Mouse (Mus musculus) cerebral cortex, adult 2 months (tissue): ENCODE measurements around the gene Gata5.

Experiments
- WGBS: fragments of 180-500 bp; shearing (Covaris S2); methylation state at CpG from one replicate; pipeline ENCODE4 v1.1.7; 2018; 5-methylcytosine and 5-hydroxymethylcytosine counted together

Gene Gata5

DNA sequence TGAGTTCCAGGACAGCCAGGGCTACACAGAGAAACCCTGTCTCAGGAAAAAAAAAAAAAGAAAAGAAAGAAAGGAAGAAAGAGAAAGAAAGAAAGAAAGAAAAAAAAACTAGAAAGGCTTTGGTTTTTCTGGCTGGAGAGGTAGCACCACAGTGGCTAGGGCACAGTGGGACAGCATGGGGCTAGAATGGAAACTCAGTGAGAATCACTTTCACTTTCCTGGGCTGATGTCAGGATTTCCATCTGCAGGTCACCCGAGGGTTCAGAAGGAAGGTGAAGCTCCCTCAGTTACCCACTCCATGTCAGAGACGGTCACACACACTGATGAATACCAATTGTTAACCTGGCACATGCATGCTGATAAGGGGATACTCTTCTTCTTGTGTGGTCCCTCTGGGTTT, 26.8 kb downstream of the Gata5 start:
- WGBS, result 80% methylated on average over 2 of the region's 2 CpGs

DNA sequence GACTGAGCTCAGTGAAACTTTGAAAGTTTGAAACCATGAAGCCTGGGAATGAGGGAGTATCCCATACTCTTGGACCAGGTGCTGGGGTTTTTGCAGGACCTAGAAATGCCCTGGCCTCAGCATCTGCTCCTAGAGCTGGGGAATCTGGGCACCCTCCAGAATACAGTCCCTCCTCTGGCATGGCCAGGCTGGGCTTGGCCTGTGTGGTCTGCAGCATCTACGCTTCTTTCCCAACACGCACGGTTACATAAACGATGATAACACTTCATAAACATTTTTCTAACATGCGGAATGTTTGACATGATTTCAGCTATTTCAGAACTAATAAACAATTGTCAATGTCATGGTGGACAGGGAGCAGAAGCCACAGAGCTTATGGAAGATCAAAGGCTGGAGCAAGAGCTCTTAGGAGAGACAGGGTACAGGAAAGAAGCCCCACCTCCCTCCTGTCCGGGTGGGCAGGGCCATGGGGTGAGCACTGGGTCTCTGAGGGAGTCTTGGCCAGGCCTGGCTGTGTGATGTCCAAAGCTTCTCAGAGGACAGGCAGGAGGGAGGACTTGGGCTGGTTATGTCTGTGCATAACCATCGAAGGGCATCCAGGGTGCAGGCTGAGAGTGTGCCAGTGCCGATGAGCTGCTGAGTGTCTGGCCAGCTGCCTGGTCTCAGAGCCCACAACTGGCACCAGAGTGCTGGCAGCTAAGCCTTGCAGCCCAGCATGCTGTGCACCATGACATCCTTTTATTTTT, 27.9 kb downstream of the Gata5 start:
- 73% methylated on average over 8 of the region's 8 CpGs for WGBS

DNA sequence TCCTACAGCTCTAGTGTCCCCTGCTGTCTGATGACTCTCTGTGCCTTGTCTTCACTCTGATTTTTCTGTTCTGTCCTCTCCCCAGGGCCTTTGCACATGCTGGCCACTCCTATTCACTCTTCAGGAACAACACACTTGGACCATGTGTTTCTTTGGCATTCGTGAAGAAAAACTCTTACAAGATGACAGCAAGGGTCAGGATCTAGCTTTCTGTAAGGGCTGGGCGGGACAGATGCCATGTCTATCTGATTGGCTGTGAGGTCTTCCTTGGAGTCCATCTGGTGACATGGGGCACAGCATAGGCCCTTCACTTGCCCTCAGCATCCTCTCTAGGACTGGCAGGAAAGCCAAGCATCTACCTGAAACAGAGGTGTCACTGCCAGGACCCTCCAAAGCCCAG, 28.5 kb downstream of the Gata5 start:
- 81% methylated on average over 2 of the region's 2 CpGs for WGBS

- WGBS, result 91% methylated on average over 3 of the region's 3 CpGs
These were observed 29.0 kb downstream of the Gata5 start for GRCm38 (mm10) chr2:180305490-180305889.

DNA sequence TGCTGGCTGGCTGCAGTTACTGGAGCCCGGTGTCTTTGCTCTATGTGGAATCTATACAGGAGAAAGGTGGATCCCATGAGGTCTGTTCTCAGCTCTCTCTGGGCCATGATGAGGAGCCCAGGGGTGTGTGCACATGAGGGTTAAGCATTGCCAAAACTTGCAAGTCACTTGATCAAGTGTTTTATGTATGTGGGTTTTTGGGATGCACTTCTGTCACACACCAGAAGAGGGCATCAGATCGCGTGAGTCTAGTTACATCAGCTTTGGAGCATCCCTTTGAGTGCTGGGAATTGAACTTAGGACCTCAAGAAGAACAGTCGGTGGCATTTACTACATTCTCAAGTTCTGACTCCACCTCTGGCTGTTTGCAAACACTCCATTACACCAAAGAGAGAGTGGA, 29.9 kb downstream of the Gata5 start:
- WGBS, result 63% methylated on average over 4 of the region's 4 CpGs

- WGBS, result 91% methylated on average over 12 of the region's 12 CpGs
These were observed 31.0 kb downstream of the Gata5 start for GRCm38 (mm10) chr2:180303468-180303867.

DNA sequence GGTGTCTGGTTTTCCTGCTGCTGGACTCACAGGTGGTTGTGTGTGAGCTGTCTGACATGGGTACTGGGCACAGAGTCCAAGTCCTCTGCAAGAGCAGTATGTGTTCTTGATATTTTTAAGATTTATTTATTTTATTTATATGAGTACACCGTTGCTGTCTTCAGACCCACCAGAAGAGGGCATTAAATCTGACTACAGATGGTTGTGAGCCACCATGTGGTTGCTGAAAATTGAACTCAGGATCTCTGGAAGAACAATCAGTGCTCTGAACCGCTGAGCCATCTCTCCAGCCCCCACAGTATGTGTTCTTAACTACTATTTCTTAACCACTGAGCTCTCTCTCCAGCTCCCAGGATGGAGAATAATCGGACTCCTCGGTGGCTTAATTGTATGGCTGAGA, 32.3 kb downstream of the Gata5 start:
- WGBS, result 74% methylated on average over 4 of the region's 4 CpGs

DNA sequence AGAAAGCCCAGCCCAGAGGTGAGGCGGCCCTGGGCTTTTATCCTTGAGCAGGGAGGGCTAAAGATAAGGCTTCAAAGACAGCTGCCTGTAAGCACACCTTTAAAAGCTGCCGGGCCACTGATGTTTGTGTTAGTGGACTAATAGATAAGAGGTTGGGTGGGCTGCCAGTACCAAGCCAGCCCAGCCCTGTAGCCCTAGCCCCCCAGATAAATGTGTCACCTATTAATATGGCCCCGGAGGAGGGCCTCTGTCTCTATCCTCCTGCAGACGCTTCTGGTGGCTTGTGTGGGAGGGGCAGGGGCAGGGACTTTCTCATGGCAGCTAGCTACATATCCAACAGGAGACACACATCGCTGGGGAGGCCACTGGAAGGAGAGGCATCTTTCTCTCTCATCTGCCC, 33.7 kb downstream of the Gata5 start:
- WGBS, result 73% methylated on average over 5 of the region's 5 CpGs

- WGBS, result 82% methylated on average over 2 of the region's 2 CpGs
These were observed 34.2 kb downstream of the Gata5 start for GRCm38 (mm10) chr2:180300252-180300651.

DNA sequence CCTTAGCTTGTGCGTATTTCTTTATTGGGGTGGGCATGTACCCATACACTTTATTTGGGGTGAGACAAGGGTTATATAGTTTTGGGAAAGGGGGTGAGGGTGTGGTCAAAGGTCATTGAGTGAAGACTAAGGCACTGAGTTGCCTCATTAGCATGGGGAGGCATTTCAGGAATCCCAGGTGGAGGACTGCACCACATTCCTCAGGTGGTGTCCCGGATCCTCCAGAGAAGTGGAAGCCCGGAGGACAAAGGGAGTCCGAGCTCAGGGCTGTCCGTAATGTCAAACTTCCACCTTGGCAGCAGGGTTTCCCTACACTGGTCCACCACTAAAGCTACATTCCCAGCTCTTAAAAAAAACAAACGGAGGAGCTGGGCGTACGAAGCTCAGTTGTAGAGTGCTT, 41.6 kb downstream of the Gata5 start:
- 82% methylated on average over 8 of the region's 8 CpGs for WGBS

GRCm38 (mm10) chr2:180292026-180292425, 42.5 kb downstream of the Gata5 start:
- 66% methylated on average over 4 of the region's 4 CpGs for WGBS

- WGBS, result 80% methylated on average over 5 of the region's 5 CpGs
These were observed 42.9 kb downstream of the Gata5 start for GRCm38 (mm10) chr2:180291566-180291965.

DNA sequence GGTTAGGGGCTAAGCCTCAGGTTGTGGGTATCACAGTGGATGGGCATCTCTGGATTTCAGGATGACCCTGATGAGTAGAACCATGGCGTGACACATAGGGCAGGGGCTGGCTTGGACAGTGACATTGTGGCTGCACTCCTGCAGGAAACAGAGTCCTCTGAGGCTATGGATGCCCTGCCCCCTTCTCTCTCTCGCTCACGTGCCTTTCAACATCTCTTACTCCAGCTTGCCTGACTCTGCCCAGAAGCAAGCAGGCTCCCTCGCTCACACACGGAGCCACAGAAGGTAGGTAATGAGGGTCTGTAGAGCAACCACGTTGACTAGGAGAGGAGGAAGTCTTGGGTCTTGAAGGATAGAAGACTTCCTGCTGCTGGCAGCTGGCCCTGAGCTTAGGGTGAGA, 44.0 kb downstream of the Gata5 start:
- 70% methylated on average over 6 of the region's 6 CpGs for WGBS

- WGBS, result 71% methylated on average over 16 of the region's 16 CpGs
These were observed 44.9 kb downstream of the Gata5 start, which contains the start of gene Rbbp8nl for GRCm38 (mm10) chr2:180289440-180290108. Rbbp8nl (minus strand) TSS chr2:180289879.

DNA sequence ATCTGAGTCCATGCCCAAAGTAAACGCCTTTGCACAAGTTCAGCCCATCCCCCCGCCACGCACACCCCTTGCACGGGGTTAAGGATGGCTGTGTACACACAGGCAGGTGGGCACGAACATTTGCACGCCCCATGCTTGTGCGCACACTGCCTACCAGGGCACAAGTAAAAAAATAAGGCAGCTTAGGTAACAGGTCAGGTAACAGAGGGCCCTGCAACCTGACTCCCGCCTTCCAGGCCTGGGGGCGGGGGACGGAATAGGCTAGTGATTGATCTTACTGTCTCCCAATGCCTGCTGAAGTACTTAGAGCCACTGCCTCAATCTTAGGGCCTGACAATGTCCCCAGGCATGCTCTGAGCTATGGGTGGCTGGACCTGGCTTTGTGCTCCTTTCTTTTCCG, 45.5 kb downstream of the Gata5 start:
- WGBS, result 81% methylated on average over 11 of the region's 11 CpGs

GRCm38 (mm10) chr2:180279321-180279720, 55.2 kb downstream of the Gata5 start:
- 90% methylated on average over 8 of the region's 8 CpGs for WGBS

- 86% methylated on average over 8 of the region's 8 CpGs for WGBS
These were observed 56.7 kb downstream of the Gata5 start for GRCm38 (mm10) chr2:180277773-180278320.

GRCm38 (mm10) chr2:180276851-180277259, 57.6 kb downstream of the Gata5 start:
- WGBS, result 69% methylated on average over 8 of the region's 8 CpGs

- WGBS, result 56% methylated on average over 4 of the region's 4 CpGs
These were observed 58.1 kb downstream of the Gata5 start for GRCm38 (mm10) chr2:180276385-180276784.

- WGBS, result 3% methylated on average over 8 of the region's 8 CpGs
These were observed 58.7 kb downstream of the Gata5 start for GRCm38 (mm10) chr2:180275836-180276235.
